Mouse (Mus musculus) 3134 (cell line): ENCODE measurements around the gene Mettl23.
"Not testable (repeated sequence)": the region's sequence is repeated elsewhere in the genome, so short reads cannot be mapped to it uniquely, and the experiment has no call there.

Experiments used
- DNase-seq: peaks from one replicate; pipeline ENCODE4 v3.0.0-alpha.2; 2011; ENCODE audit warnings: low spot score; ENCODE audit not compliant: insufficient read length; ENCODE audit errors: extremely low read depth

Gene Mettl23

GRCm38 (mm10) chr11:116846593-116847181, 3.6 kb downstream of the Mettl23 start:
- no peak for DNase-seq

- no peak for DNase-seq
Measured at GRCm38 (mm10) chr11:116847187-116848085, 4.4 kb downstream of the Mettl23 start.

GRCm38 (mm10) chr11:116848086-116848876, 5.2 kb downstream of the Mettl23 start:
- DNase-seq: no peak

- DNase-seq: not testable (repeated sequence)
Measured at GRCm38 (mm10) chr11:116848877-116849178, 5.8 kb downstream of the Mettl23 start.

- DNase-seq: no peak
Measured at GRCm38 (mm10) chr11:116849587-116849986, 6.5 kb downstream of the Mettl23 start.

GRCm38 (mm10) chr11:116850085-116850484, 7.0 kb downstream of the Mettl23 start:
- DNase-seq: no peak

- no peak for DNase-seq
Measured at GRCm38 (mm10) chr11:116850833-116851477, 7.9 kb downstream of the Mettl23 start.

GRCm38 (mm10) chr11:116851576-116852290, 8.7 kb downstream of the Mettl23 start:
- no peak for DNase-seq

- DNase-seq: peak; percentile 76
Measured at GRCm38 (mm10) chr11:116852291-116852890, 9.3 kb downstream of the Mettl23 start, which contains the start of gene Mfsd11. TSS of gene Mfsd11 (plus strand) at chr11:116852440.

- DNase-seq: peak; percentile 97
Measured at GRCm38 (mm10) chr11:116852891-116853511, 9.9 kb downstream of the Mettl23 start, which contains the start of gene Srsf2. TSS of gene Srsf2 (minus strand) at chr11:116853094.

- peak; percentile 97 for DNase-seq
Measured at GRCm38 (mm10) chr11:116853512-116853928, 10.4 kb downstream of the Mettl23 start.

GRCm38 (mm10) chr11:116854279-116854678, 11.2 kb downstream of the Mettl23 start:
- DNase-seq: no peak

- no peak for DNase-seq
Measured at GRCm38 (mm10) chr11:116857183-116857850, 14.2 kb downstream of the Mettl23 start.

GRCm38 (mm10) chr11:116864444-116864843, 21.4 kb downstream of the Mettl23 start:
- no peak for DNase-seq

- no peak for DNase-seq
Measured at GRCm38 (mm10) chr11:116865945-116866585, 23.0 kb downstream of the Mettl23 start.

GRCm38 (mm10) chr11:116868129-116868528, 25.1 kb downstream of the Mettl23 start:
- no peak for DNase-seq

GRCm38 (mm10) chr11:116869223-116869622, 26.1 kb downstream of the Mettl23 start:
- no peak for DNase-seq

- no peak for DNase-seq
Measured at GRCm38 (mm10) chr11:116869641-116870040, 26.6 kb downstream of the Mettl23 start.
